Mouse (Mus musculus): Measurements from ENCODE around the gene Olfr1217. TPM values are rescaled to one million over a fixed set of nuclear protein-coding genes. Genes with fewer than 3 reads are reported as not detected.
"Not testable (repeated sequence)": the region's sequence is repeated elsewhere in the genome, so short reads cannot be mapped to it uniquely, and the experiment has no call there.

The Olfr1217 gene
- polyA plus RNA-seq (2014; fragmentation: Nextera tagmentation; extraction: Ambion mirVana) = not detected in 2 replicates

DNA sequence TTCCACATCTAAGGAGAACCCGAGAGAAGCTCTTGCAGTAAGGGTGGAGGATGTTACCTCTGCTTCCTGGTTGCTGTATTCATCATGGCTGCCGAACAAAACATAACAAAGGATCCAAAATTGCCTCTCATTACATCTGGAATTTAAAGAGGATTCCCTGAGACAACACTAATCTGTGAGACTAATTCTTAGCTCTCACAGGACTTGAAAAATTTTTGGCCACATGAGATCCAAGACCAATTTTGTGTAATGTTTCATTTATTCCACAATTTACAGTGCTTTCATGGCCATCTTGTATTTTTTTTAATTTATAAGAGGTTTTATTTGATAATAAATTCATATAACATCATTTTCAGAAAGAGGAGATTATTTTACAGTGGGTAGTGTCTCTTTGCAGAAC is at the start of gene Olfr1217:
TSS of gene Olfr1217 (minus strand) at position 101 of the 400 bp plus-strand sequence.
- H3K4me3 ChIP-seq (ENCODE audit: low read depth, low read length) = no peak within 1 kb of the TSS
- no peak for ATAC-seq (replicated peaks; ENCODE audit: insufficient number of reproducible peaks, low FRiP score, low TSS enrichment)
- no peaks in the 10 kb centered on the region for H3K27me3 ChIP-seq (ENCODE audit: control insufficient read depth, insufficient read depth, low read length)
- H3K9ac ChIP-seq (ENCODE audit: low read depth, low read length) = no peak within 1 kb of the TSS
- no peaks in the 10 kb centered on the region for H3K36me3 ChIP-seq (ENCODE audit: control insufficient read depth, insufficient read depth, low read length)
- no peak within 1 kb of the TSS for H3K27ac ChIP-seq (ENCODE audit: low read depth, low read length)
- H3K9me3 ChIP-seq (replicated peaks; ENCODE audit: control insufficient read depth, low read length) = no peaks in the 10 kb centered on the region
- WGBS (ENCODE audit: insufficient replicate concordance) = 67% methylated on average over 2 of the region's 2 CpGs
- H3K4me2 ChIP-seq = no peak within 1 kb of the TSS
- H3K4me1 ChIP-seq (ENCODE audit: control insufficient read depth, insufficient read depth, low read length) = no peaks in the 10 kb centered on the region

DNA sequence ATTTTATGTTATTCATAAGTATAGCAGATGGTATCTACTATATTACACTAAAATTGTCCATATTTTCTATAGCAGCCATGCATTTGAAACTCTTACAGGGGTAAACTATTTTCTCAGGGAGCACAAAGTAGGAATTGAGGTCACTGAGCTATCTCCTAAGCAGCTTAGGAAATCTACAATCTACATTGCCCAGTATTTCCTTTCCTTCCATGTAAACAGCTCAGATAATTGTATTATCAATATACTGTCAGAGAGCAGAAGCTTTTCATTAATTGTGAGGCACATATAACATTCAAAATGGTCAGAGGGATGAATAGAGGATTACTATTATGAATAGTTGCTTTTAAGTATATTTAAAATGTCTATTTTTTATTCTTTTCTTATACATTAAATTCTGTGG is 49.6 kb upstream of the Olfr1217 start:
- no peaks in the 10 kb centered on the region for H3K4me1 ChIP-seq (ENCODE audit: control insufficient read depth, insufficient read depth, low read length)

DNA sequence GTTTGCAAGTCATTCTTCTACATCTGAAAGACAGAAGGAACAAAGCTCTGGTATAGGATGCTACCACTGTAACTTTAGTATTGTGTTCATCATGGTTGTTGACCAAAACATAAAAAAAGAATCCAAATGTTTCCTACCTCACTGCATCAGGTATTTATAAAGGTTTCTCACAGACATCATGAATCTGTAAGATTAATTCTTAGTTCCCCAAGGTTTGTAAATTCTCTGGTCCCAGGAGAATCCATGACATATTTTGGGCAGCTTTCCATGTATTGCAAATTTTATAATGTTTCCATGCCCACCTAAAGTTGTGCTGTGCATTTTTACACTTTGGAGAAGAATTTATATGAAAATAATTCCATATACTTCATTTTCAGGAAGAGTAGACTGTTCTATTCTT is 29.2 kb upstream of the Olfr1217 start, which contains the start of gene Olfr1218:
TSS of gene Olfr1218 (minus strand) at position 101 of the 400 bp plus-strand sequence.
- no peak for ATAC-seq (replicated peaks; ENCODE audit: insufficient number of reproducible peaks, low FRiP score, low TSS enrichment)

More for the DNA sequence above, 49.6 kb upstream of the Olfr1217 start:
- Histone ChIP-seq H3K27me3 (ENCODE audit: control insufficient read depth, insufficient read depth, low read length) (no peaks in the 10 kb centered on the region), H3K4me3 (ENCODE audit: low read depth, low read length) (no peak overlapping the region), H3K9me3 (replicated peaks; ENCODE audit: control insufficient read depth, low read length) (no peaks in the 10 kb centered on the region), H3K4me2 (no peak overlapping the region), H3K36me3 (ENCODE audit: control insufficient read depth, insufficient read depth, low read length) (no peaks in the 10 kb centered on the region), H3K27ac (ENCODE audit: low read depth, low read length) (no peak overlapping the region), H3K9ac (ENCODE audit: low read depth, low read length) (no peak overlapping the region)
- no peak for ATAC-seq (replicated peaks; ENCODE audit: insufficient number of reproducible peaks, low FRiP score, low TSS enrichment)

DNA sequence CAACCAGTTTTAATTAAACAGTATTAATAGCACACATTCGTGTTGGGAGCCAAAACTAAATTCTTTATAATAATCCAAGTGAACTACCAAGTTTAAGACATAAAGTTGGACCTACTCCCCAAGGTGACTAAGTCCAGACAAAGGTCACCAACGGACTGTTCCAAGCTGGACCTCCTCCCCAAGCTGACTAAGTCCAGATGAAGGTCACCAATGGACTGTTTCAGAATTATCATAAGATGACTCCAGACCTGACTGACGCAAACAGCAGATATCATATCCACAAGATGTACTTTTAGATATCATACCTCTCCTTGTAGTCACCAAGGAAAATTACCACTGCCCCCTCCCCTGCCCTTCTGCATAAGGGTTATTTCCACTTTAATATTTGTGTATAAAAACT is 10.4 kb downstream of the Olfr1217 start:
- H3K36me3 ChIP-seq (ENCODE audit: control insufficient read depth, insufficient read depth, low read length); H3K4me1 ChIP-seq (ENCODE audit: control insufficient read depth, insufficient read depth, low read length); H3K27me3 ChIP-seq (ENCODE audit: control insufficient read depth, insufficient read depth, low read length); H3K9me3 ChIP-seq (replicated peaks; ENCODE audit: control insufficient read depth, low read length); H3K4me2 ChIP-seq; ATAC-seq (replicated peaks; ENCODE audit: insufficient number of reproducible peaks, low FRiP score, low TSS enrichment); H3K9ac ChIP-seq (ENCODE audit: low read depth, low read length); H3K4me3 ChIP-seq (ENCODE audit: low read depth, low read length); H3K27ac ChIP-seq (ENCODE audit: low read depth, low read length): not testable (repeated sequence)
- WGBS (ENCODE audit: insufficient replicate concordance) = 65% methylated on average over 3 of the region's 3 CpGs

More for the DNA sequence above, 29.2 kb upstream of the Olfr1217 start, which contains the start of gene Olfr1218:
- H3K36me3 ChIP-seq (ENCODE audit: control insufficient read depth, insufficient read depth, low read length) = no peaks in the 10 kb centered on the region
- H3K27me3 ChIP-seq (ENCODE audit: control insufficient read depth, insufficient read depth, low read length) = no peaks in the 10 kb centered on the region
- no peak within 1 kb of the TSS for H3K4me3 ChIP-seq (ENCODE audit: low read depth, low read length)
- no peak within 1 kb of the TSS for H3K9ac ChIP-seq (ENCODE audit: low read depth, low read length)
- no peaks in the 10 kb centered on the region for H3K4me1 ChIP-seq (ENCODE audit: control insufficient read depth, insufficient read depth, low read length)
- no peaks in the 10 kb centered on the region for H3K9me3 ChIP-seq (replicated peaks; ENCODE audit: control insufficient read depth, low read length)
- H3K4me2 ChIP-seq = no peak within 1 kb of the TSS
- no peak within 1 kb of the TSS for H3K27ac ChIP-seq (ENCODE audit: low read depth, low read length)

DNA sequence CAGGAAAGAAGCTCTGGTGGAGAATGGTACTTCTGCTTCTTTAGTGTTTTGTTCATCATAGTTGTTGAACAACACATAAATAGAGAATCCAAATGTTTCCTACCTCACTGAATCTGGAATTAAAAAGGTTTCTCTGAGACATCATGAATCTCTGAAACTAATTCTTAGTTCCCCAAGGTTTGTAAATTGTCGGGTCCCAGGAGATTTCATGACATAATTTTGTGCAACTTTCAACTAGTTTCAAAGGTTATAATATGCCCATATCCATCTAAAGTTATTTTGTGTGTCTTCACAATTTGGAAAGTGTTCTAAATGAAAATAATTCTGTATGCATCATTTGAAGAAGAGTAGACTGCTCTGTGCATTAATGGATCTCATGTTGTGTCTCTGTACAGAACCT is 13.6 kb downstream of the Olfr1217 start, which contains the start of gene Olfr1216:
TSS of gene Olfr1216 (minus strand) at position 101 of the 400 bp plus-strand sequence.
- H3K9ac ChIP-seq (ENCODE audit: low read depth, low read length) = no peak within 1 kb of the TSS
- 70% methylated on average over 1 of the region's 1 CpGs for WGBS (ENCODE audit: insufficient replicate concordance)

DNA sequence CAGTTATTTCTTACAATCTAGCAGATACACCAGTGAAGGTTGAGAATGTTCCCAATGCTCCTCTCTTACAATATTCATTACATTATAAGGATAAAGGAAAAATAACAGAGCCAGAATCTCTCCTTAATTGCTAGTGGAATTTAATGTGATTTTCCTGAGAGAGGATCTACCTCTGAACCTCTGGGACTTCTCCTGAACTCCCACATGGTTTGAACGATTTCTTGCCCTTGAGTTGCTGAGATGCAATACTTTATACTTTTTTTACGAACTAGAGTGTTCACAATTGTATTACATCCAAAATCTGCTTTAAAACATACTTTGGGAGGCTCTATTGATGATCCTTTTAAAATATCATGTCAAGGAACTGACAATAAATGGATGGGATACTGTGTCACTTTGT is 25.0 kb downstream of the Olfr1217 start, which contains the start of gene Olfr1215:
TSS of gene Olfr1215 (minus strand) at position 101 of the 400 bp plus-strand sequence.
- WGBS (ENCODE audit: insufficient replicate concordance) = 73% methylated on average over 2 of the region's 2 CpGs
- no peaks in the 10 kb centered on the region for H3K9me3 ChIP-seq (replicated peaks; ENCODE audit: control insufficient read depth, low read length)

More for the DNA sequence above, 13.6 kb downstream of the Olfr1217 start, which contains the start of gene Olfr1216:
- H3K4me2 ChIP-seq = no peak within 1 kb of the TSS
- no peaks in the 10 kb centered on the region for H3K9me3 ChIP-seq (replicated peaks; ENCODE audit: control insufficient read depth, low read length)
- ATAC-seq (replicated peaks; ENCODE audit: insufficient number of reproducible peaks, low FRiP score, low TSS enrichment) = no peak
- no peaks in the 10 kb centered on the region for H3K27me3 ChIP-seq (ENCODE audit: control insufficient read depth, insufficient read depth, low read length)
- H3K4me1 ChIP-seq (ENCODE audit: control insufficient read depth, insufficient read depth, low read length) = no peaks in the 10 kb centered on the region
- H3K36me3 ChIP-seq (ENCODE audit: control insufficient read depth, insufficient read depth, low read length) = no peaks in the 10 kb centered on the region
- no peak within 1 kb of the TSS for H3K4me3 ChIP-seq (ENCODE audit: low read depth, low read length)
- no peak within 1 kb of the TSS for H3K27ac ChIP-seq (ENCODE audit: low read depth, low read length)

DNA sequence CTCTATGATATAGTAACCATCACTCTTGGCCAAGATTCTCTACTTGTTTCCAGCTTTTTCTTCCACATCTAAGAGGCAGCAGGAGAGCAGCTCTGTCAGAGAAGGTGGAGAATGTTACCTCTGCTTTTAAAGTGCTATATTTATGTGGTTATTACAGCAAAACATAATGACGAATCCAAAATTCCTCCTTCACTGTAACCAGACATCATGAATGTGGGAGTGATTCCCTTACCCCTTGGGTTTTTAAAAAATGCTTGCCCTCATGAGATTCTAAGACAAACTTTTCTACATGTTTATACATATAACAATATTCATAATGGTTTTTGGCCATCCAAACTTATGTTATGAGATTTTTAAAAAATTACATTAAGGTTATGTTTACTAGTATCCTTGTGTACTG is 39.3 kb downstream of the Olfr1217 start, which contains the start of gene Olfr1214:
TSS of gene Olfr1214 (minus strand) at position 101 of the 400 bp plus-strand sequence.
- Histone ChIP-seq H3K27ac (ENCODE audit: low read depth, low read length) (no peak within 1 kb of the TSS), H3K4me1 (ENCODE audit: control insufficient read depth, insufficient read depth, low read length) (no peaks in the 10 kb centered on the region), H3K36me3 (ENCODE audit: control insufficient read depth, insufficient read depth, low read length) (no peaks in the 10 kb centered on the region), H3K4me2 (no peak within 1 kb of the TSS), H3K9me3 (replicated peaks; ENCODE audit: control insufficient read depth, low read length) (no peaks in the 10 kb centered on the region), H3K4me3 (ENCODE audit: low read depth, low read length) (no peak within 1 kb of the TSS), H3K9ac (ENCODE audit: low read depth, low read length) (no peak within 1 kb of the TSS), H3K27me3 (ENCODE audit: control insufficient read depth, insufficient read depth, low read length) (no peaks in the 10 kb centered on the region)
- WGBS (ENCODE audit: insufficient replicate concordance) = 69% methylated on average over 1 of the region's 1 CpGs
- no peak for ATAC-seq (replicated peaks; ENCODE audit: insufficient number of reproducible peaks, low FRiP score, low TSS enrichment)

More for the DNA sequence above, 25.0 kb downstream of the Olfr1217 start, which contains the start of gene Olfr1215:
- no peaks in the 10 kb centered on the region for H3K4me1 ChIP-seq (ENCODE audit: control insufficient read depth, insufficient read depth, low read length)
- H3K36me3 ChIP-seq (ENCODE audit: control insufficient read depth, insufficient read depth, low read length) = no peaks in the 10 kb centered on the region
- H3K4me3 ChIP-seq (ENCODE audit: low read depth, low read length) = no peak within 1 kb of the TSS
- no peak for ATAC-seq (replicated peaks; ENCODE audit: insufficient number of reproducible peaks, low FRiP score, low TSS enrichment)
- no peak within 1 kb of the TSS for H3K4me2 ChIP-seq
- no peak within 1 kb of the TSS for H3K27ac ChIP-seq (ENCODE audit: low read depth, low read length)
- H3K27me3 ChIP-seq (ENCODE audit: control insufficient read depth, insufficient read depth, low read length) = no peaks in the 10 kb centered on the region
- no peak within 1 kb of the TSS for H3K9ac ChIP-seq (ENCODE audit: low read depth, low read length)

DNA sequence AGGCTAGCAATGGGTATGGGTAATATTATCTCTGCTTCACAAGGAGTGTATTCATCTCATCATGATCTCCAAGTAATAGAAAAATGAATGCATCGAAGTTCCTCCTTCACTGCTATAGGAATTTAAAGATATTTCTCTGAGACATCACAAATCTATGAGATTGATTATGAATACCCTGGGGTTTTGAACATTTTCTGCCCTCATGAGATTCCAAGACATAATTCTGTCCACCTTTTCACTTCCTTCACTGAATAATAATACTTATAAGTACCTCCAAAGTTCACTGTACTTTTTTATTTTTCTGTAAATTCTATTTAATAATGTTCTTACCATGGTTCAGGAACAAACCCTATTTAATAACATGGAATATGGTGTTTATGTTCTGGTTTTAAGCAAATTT is 51.7 kb downstream of the Olfr1217 start, which contains the start of gene Gm13762:
TSS of gene Gm13762 (minus strand) at position 101 of the 400 bp plus-strand sequence.
- Histone ChIP-seq H3K36me3 (ENCODE audit: control insufficient read depth, insufficient read depth, low read length) (no peaks in the 10 kb centered on the region), H3K27ac (ENCODE audit: low read depth, low read length) (no peak within 1 kb of the TSS), H3K4me2 (no peak within 1 kb of the TSS), H3K4me3 (ENCODE audit: low read depth, low read length) (no peak within 1 kb of the TSS), H3K27me3 (ENCODE audit: control insufficient read depth, insufficient read depth, low read length) (no peaks in the 10 kb centered on the region), H3K9me3 (replicated peaks; ENCODE audit: control insufficient read depth, low read length) (no peaks in the 10 kb centered on the region), H3K9ac (ENCODE audit: low read depth, low read length) (no peak within 1 kb of the TSS), H3K4me1 (ENCODE audit: control insufficient read depth, insufficient read depth, low read length) (no peaks in the 10 kb centered on the region)
- WGBS (ENCODE audit: insufficient replicate concordance) = 78% methylated on average over 1 of the region's 1 CpGs
- ATAC-seq (replicated peaks; ENCODE audit: insufficient number of reproducible peaks, low FRiP score, low TSS enrichment) = no peak

Data from heart, embryonic 11.5 days (tissue).